20 mouse cellular contexts compared by ENCODE assay signal in the genomic region with DNA sequence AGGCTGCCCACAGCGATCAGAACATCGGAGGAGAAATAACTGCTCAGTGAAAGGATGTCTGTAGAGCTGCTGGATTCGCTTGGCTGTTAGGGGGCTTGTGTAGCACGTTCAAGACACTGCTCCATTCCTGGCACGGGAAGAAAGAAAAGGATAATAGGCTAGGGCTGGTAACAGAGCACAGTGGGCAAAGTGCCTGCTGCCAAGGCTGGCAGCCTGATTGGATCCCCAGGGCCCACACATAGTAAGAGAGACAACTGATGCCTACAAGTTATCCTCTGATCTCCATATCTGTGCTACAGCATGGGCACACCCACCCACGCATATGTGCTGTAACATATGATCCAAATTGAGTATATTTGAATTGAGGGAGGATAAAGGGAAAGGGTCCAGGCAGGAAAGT. TPM values are rescaled to one million over a fixed set of nuclear protein-coding genes. Genes with fewer than 3 reads are reported as not detected.
DNase-seq lines count a peak whose midpoint lies in the region; ATAC-seq lines count a peak whose summit lies in the region.
"Had no signal": no experiment of that assay in that cellular context is flagged by ENCODE, and none has a peak within 500 bp of the region (broad histone marks: within the 10 kb centered on the region; RNA-seq: fewer than 3 reads in every experiment).

No protein-coding gene starts in this region.

- no peak overlapping the region for H3K4me3 ChIP-seq in forebrain, embryonic 14.5 days (ENCODE audit: low read depth, low read length)
- no peak overlapping the region for H3K4me3 ChIP-seq in forebrain, embryonic 11.5 days (ENCODE audit: low read depth, low read length)
- H3K4me3 ChIP-seq: embryonic facial prominence, embryonic 15.5 days; heart, embryonic 10.5 days had no signal

- H3K27me3 ChIP-seq in forebrain, embryonic 14.5 days (replicated peaks; ENCODE audit: control insufficient read depth, insufficient read depth, low read length), result no peaks in the 10 kb centered on the region
- no peaks in the 10 kb centered on the region for H3K27me3 ChIP-seq in forebrain, embryonic 11.5 days (ENCODE audit: control insufficient read depth, insufficient read depth, low read length)
- H3K27me3 ChIP-seq: embryonic facial prominence, embryonic 15.5 days had no signal

- WGBS in forebrain, embryonic 14.5 days, result 50% methylated on average over 6 of the region's 6 CpGs
- WGBS in forebrain, embryonic 11.5 days, result 93% methylated on average over 6 of the region's 6 CpGs

- H3K36me3 ChIP-seq in forebrain, embryonic 14.5 days (ENCODE audit: control insufficient read depth, insufficient read depth, low read length), result peaks cover 38% of the 10 kb centered on the region
- H3K36me3 ChIP-seq in forebrain, embryonic 11.5 days (ENCODE audit: control insufficient read depth, insufficient read depth, low read length), result no peaks in the 10 kb centered on the region; the same call in 1 of the 2 replicates

- no peaks in the 10 kb centered on the region for H3K9me3 ChIP-seq in forebrain, embryonic 14.5 days (replicated peaks; ENCODE audit: control insufficient read depth, low read length)
- no peaks in the 10 kb centered on the region for H3K9me3 ChIP-seq in forebrain, embryonic 11.5 days (ENCODE audit: control insufficient read depth, low read length)
- H3K9me3 ChIP-seq: embryonic facial prominence, embryonic 15.5 days; heart, embryonic 10.5 days had no signal

- H3K4me1 ChIP-seq in forebrain, embryonic 14.5 days (ENCODE audit: control insufficient read depth, insufficient read depth, low read length), result no peaks in the 10 kb centered on the region
- H3K4me1 ChIP-seq in forebrain, embryonic 11.5 days (replicated peaks; ENCODE audit: control insufficient read depth, insufficient read depth, low read length), result no peaks in the 10 kb centered on the region
- H3K4me1 ChIP-seq: embryonic facial prominence, embryonic 15.5 days; heart, embryonic 10.5 days had no signal

- no peak overlapping the region for H3K27ac ChIP-seq in forebrain, embryonic 14.5 days (ENCODE audit: low read depth, low read length)
- H3K27ac ChIP-seq in forebrain, embryonic 11.5 days (ENCODE audit: low read depth, low read length), result no peak overlapping the region
- H3K27ac ChIP-seq: embryonic facial prominence, embryonic 15.5 days; heart, embryonic 10.5 days; macrophage; stomach, postnatal 0 days had no signal

- no peak overlapping the region for H3K9ac ChIP-seq in forebrain, embryonic 14.5 days (ENCODE audit: low read length)
- no peak overlapping the region for H3K9ac ChIP-seq in forebrain, embryonic 11.5 days (ENCODE audit: low read length)
- H3K9ac ChIP-seq: embryonic facial prominence, embryonic 15.5 days had no signal

- intact Hi-C loops in left cerebral cortex, postnatal 10 days (cut with DNase I), result no loop called here

- ATAC-seq in forebrain, embryonic 14.5 days, result peak; percentile 70
- no peak for ATAC-seq in forebrain, embryonic 11.5 days (replicated peaks; ENCODE audit: low FRiP score)
- ATAC-seq: inflammation-experienced regulatory T-cells, adult 6 months had no signal

- peak; percentile 71 for DNase-seq in forebrain, embryonic 14.5 days (ENCODE audit: low spot score)
- no peak for DNase-seq in forebrain, embryonic 11.5 days (ENCODE audit: low spot score)
- peak; percentile 35 to 52 for DNase-seq in left cerebral cortex, postnatal 10 days (ENCODE audit: extremely low spot score in 1 of 2, low spot score in 2 of 2)
- no peak for DNase-seq in left cerebral cortex, adult 9 months (ENCODE audit: low spot score in 2 of 2)
- DNase-seq in Muller cell, postnatal 12 days (ENCODE audit: inconsistent ontology term), result peak; percentile 6
- DNase-seq in layer of hippocampus, postnatal 14 days (ENCODE audit: low spot score in 2 of 2), result peak; percentile 43 to 65
- no peak for DNase-seq in spleen, postnatal 36 days (ENCODE audit: low spot score in 2 of 2)
- no peak for DNase-seq in urinary bladder, postnatal 25 days (ENCODE audit: low spot score)
- DNase-seq: gastrocnemius, postnatal 25 days; heart, postnatal 14 days; kidney, adult 9 months; liver; lung, adult 2 months; spleen, adult 18-20 months; thymus, postnatal 36 days had no signal

- no peak overlapping the region for H3K4me2 ChIP-seq in forebrain, embryonic 14.5 days (ENCODE audit: low read length)
- no peak overlapping the region for H3K4me2 ChIP-seq in forebrain, embryonic 11.5 days (ENCODE audit: low read depth, low read length, severe bottlenecking)
- H3K4me2 ChIP-seq: embryonic facial prominence, embryonic 15.5 days had no signal

RNA-seq across cellular contexts. Expression of gene Asxl2, which starts 20.1 kb away (rescaled TPM):
- polyA plus RNA-seq in forebrain, embryonic 14.5 days (2014; fragmentation: Nextera tagmentation; extraction: Ambion mirVana), result 8.9 and 12.2 TPM in 2 replicates
- polyA plus RNA-seq in forebrain, embryonic 11.5 days (2014; fragmentation: Nextera tagmentation; extraction: Ambion mirVana), result 19.7 and 22.0 TPM in 2 replicates
- 10 to 100 TPM; 24.5 to 26.2 TPM for total RNA-seq in left cerebral cortex, postnatal 10 days (2021)
- 10 to 100 TPM; 27.1 to 28.1 TPM for total RNA-seq in layer of hippocampus, postnatal 14 days (2021)

RNA-seq across cellular contexts. Expression of gene Kif3c, which starts 41.7 kb away (rescaled TPM):
- polyA plus RNA-seq in forebrain, embryonic 14.5 days (2014; fragmentation: Nextera tagmentation; extraction: Ambion mirVana), result 50.8 and 78.5 TPM in 2 replicates
- 31.2 and 32.3 TPM in 2 replicates for polyA plus RNA-seq in forebrain, embryonic 11.5 days (2014; fragmentation: Nextera tagmentation; extraction: Ambion mirVana)
- 100 to 1,000 TPM; 211 to 214 TPM for total RNA-seq in left cerebral cortex, postnatal 10 days (2021)
- 100 to 1,000 TPM; 189 to 193 TPM for total RNA-seq in layer of hippocampus, postnatal 14 days (2021)

Comparison
In these comparisons a context has a peak if more than half of its experiments do, and no peak if none do; other contexts are left out.
1. DNase-seq: peak in forebrain, embryonic 14.5 days (single experiment), left cerebral cortex, postnatal 10 days (2 of 2), Muller cell, postnatal 12 days (single experiment) and layer of hippocampus, postnatal 14 days (2 of 2); none in forebrain, embryonic 11.5 days (single experiment), left cerebral cortex, adult 9 months (0 of 2), spleen, postnatal 36 days (0 of 2) and urinary bladder, postnatal 25 days (single experiment).